Mouse (Mus musculus) stomach, postnatal 0 days (tissue): ENCODE measurements around the gene Krt82. TPM values are rescaled to one million over a fixed set of nuclear protein-coding genes. Genes with fewer than 3 reads are reported as not detected.
A peak's percentile ranks its signal among the peaks of the same experiment; 100 is the strongest.

Experiments used
- ATAC-seq: fragments of 200-750 bp; cut with Nextera tagmentation; 2 replicates; pipeline ENCODE4 v1.8.0; 2017; ENCODE audit not compliant: low FRiP score, low TSS enrichment
- DNase-seq: peaks from one replicate; pipeline ENCODE4 v3.0.0-alpha.2; 2016; ENCODE audit warnings: low spot score
- H3K27ac ChIP-seq: fragments of 300-500 bp; sonication (generic); replicated peaks from 2 replicates; pipeline ENCODE4 v1.5.1; 2014; ENCODE audit warnings: mild to moderate bottlenecking, control low read depth
- H3K27me3 ChIP-seq: fragments of 300-500 bp; sonication (generic); 2 replicates; pipeline ENCODE4 v1.6.1; 2014; ENCODE audit warnings: low read length; ENCODE audit not compliant: control insufficient read depth, insufficient read depth
- H3K36me3 ChIP-seq: fragments of 300-500 bp; sonication (generic); 2 replicates; pipeline ENCODE4 v1.6.1; 2014; ENCODE audit warnings: low read length, mixed read lengths; ENCODE audit not compliant: control insufficient read depth, insufficient read depth
- H3K4me1 ChIP-seq: fragments of 300-500 bp; sonication (generic); replicated peaks from 2 replicates; pipeline ENCODE4 v1.6.1; 2014; ENCODE audit warnings: antibody characterized with exemption; ENCODE audit not compliant: control insufficient read depth, insufficient read depth
- H3K4me2 ChIP-seq: fragments of 300-500 bp; sonication (generic); replicated peaks from 2 replicates; pipeline ENCODE4 v1.6.1; 2014; ENCODE audit warnings: low read depth, mild to moderate bottlenecking, control low read depth, moderate library complexity
- H3K4me3 ChIP-seq: fragments of 300-500 bp; sonication (generic); 2 replicates; pipeline ENCODE4 v1.5.1; 2014; ENCODE audit warnings: low read depth, low read length, control low read depth
- H3K9ac ChIP-seq: fragments of 300-500 bp; sonication (generic); 2 replicates; pipeline ENCODE4 v1.6.1; 2014; ENCODE audit warnings: mild to moderate bottlenecking, low read length, control low read depth, mixed read lengths
- H3K9me3 ChIP-seq: fragments of 300-500 bp; sonication (generic); 2 replicates; pipeline ENCODE4 v1.6.1; 2016; ENCODE audit warnings: low read length; ENCODE audit not compliant: control insufficient read depth
- CTCF ChIP-seq: IDR thresholded peaks from 2 replicates; pipeline ENCODE4 v1.5.1; 2016; ENCODE audit warnings: antibody characterized with exemption, low read depth, mild to moderate bottlenecking, moderate library complexity
- EP300 ChIP-seq: optimal IDR thresholded peaks from 2 replicates; pipeline ENCODE3; 2016; ENCODE audit warnings: antibody characterized with exemption
- WGBS: fragments of 180-500 bp; shearing (Covaris S2); extraction: QIAGEN DNeasy Blood & Tissue Kit; methylation state at CpG from one replicate; pipeline ENCODE4 v1.1.7; 2014; 5-methylcytosine and 5-hydroxymethylcytosine counted together
- polyA plus RNA-seq: library from polyadenylated mRNA; unstranded; fragments of >200 nt; fragmentation: Nextera tagmentation; extraction: Ambion mirVana; gene quantifications from 2 replicates; pipeline ENCODE4 v1.2.1, GENCODE M21; 2015

Gene Krt82
- polyA plus RNA-seq, 1 experiment from 2014 or later: not detected

GRCm38 (mm10) chr15:101552188-101552587 is 1.7 kb upstream of the Krt82 start:
- Histone ChIP-seq H3K9ac (no peak overlapping the region), H3K4me1 (0 out of 2 replicates have a peak, but pooled peaks cover 5% of the 10 kb centered on the region), H3K36me3 (no peaks in the 10 kb centered on the region), H3K27ac (no peak overlapping the region), H3K4me3 (no peak overlapping the region), H3K4me2 (no peak overlapping the region), H3K9me3 (no peaks in the 10 kb centered on the region), H3K27me3 (no peaks in the 10 kb centered on the region)
- no peak for ATAC-seq
- no peak for DNase-seq
- 77% methylated on average over 7 of the region's 8 CpGs for WGBS
- TF ChIP-seq EP300 (no peak), CTCF (no peak)

DNA sequence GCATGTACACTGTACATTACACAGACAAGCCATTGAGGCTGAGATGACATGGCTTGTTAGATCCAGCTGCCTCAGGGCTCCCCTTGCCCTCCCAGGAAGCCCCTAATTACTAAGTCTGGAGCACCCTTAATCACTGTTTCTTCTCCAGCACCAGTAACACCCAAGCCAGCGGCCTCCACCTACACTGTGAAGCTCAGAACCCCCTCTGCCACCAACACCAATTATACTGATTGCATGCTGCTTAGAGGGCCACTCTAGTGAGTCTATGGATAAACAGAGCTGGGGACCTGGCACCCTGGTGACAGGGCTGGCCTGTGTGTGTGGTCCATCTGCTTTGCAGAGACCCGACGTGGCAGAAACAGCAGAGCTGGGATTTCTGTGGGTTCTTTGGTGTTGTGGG is 6.0 kb downstream of the Krt82 start:
- Histone ChIP-seq H3K27ac (no peak overlapping the region), H3K27me3 (no peaks in the 10 kb centered on the region), H3K4me3 (no peak overlapping the region), H3K9me3 (no peaks in the 10 kb centered on the region), H3K4me2 (no peak overlapping the region), H3K36me3 (no peaks in the 10 kb centered on the region), H3K9ac (no peak overlapping the region), H3K4me1 (no peaks in the 10 kb centered on the region)
- TF ChIP-seq EP300 (no peak), CTCF (no peak)
- ATAC-seq (no peak), DNase-seq (no peak)
- WGBS: 59% methylated on average over 3 of the region's 3 CpGs

DNA sequence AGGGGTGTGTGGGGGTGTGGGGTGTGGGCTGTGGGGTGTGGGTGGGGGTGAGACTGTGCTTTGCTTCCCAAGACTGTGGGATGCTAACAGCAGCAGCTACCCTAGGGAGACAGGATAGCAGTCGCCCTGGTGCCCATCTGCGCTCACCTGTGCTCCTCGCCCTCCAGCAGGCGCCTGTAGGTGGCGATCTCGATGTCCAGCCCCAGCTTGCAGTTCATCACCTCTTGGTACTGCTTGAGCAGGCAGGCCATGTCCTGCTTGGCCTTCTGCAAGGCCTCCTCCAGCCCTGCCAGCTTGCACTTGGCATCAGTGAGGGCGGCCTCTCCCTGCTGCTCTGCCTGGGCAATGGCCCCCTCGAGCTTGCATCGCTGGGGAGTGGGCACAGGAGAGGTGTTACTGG is 7.9 kb downstream of the Krt82 start:
- H3K4me2 ChIP-seq: no peak overlapping the region
- TF ChIP-seq CTCF: peak; percentile 49; the same call in 1 of the 2 replicates
- no peak for TF ChIP-seq EP300
- peak; percentile 27 for DNase-seq
- no peaks in the 10 kb centered on the region for H3K4me1 ChIP-seq
- H3K27ac ChIP-seq: no peak overlapping the region
- no peaks in the 10 kb centered on the region for H3K27me3 ChIP-seq
- no peaks in the 10 kb centered on the region for H3K9me3 ChIP-seq
- no peak overlapping the region for H3K4me3 ChIP-seq
- no peak overlapping the region for H3K9ac ChIP-seq
- no peak for ATAC-seq
- no peaks in the 10 kb centered on the region for H3K36me3 ChIP-seq
- 60% methylated on average over 9 of the region's 9 CpGs for WGBS

DNA sequence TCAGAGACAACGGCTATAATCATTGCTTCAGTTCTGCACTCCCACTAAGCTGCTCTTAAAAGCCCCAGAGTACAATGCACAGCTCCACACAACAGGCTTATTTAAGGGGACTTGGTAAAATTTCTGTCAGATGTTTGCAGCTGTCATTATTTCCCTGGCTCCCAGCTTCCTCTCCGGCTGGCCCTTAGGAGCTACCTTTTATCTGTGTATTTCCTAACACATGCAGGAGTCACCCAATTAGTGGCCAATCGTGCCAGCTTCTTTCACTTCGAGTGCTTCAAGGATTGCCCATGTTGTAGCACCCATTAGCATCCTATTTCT is 11.9 kb downstream of the Krt82 start:
- 30% methylated on average over 4 of the region's 4 CpGs for WGBS
- no peaks in the 10 kb centered on the region for H3K27me3 ChIP-seq
- ATAC-seq (no peak), DNase-seq (no peak)
- H3K4me2 ChIP-seq: no peak overlapping the region
- H3K27ac ChIP-seq: no peak overlapping the region
- TF ChIP-seq CTCF (no peak), EP300 (no peak)
- H3K4me1 ChIP-seq: no peaks in the 10 kb centered on the region
- no peaks in the 10 kb centered on the region for H3K9me3 ChIP-seq
- H3K4me3 ChIP-seq: no peak overlapping the region
- no peaks in the 10 kb centered on the region for H3K36me3 ChIP-seq
- no peak overlapping the region for H3K9ac ChIP-seq

DNA sequence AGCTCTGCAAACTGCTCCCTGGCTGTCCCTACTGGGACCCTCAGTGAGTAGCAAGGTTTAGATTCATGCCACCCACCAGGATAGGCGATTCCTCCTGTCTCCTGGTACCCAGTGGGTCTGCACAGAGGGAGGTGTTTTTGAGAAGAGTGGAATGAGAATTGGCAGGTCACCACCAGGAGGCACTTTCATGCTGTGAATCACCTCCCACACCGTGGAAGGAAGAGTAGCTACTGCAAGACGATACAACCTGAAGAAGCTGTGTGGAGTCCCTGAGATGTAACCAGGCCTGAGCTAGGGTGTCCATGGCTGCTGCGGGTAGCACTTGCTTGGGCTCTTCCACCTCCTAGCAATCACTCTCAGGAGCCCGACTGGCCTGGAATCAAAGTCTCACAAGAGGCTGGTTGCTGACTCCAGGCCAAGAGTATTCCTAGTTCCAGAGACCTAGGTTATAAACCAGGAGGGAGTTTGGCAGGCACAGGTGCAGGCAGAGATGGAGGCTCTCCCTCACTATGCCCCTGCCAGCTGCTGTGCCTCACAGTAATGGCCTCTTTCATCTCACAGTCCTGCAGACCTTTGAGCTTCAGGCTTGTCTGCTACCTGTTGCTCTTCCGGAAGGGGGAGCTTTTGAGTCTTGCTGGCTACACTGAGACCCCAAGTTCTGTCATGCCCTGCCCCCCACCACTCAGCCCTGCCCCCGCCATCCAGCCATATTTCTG is 12.4 kb downstream of the Krt82 start:
- Histone ChIP-seq H3K27me3 (no peaks in the 10 kb centered on the region), H3K4me1 (no peaks in the 10 kb centered on the region), H3K4me3 (no peak overlapping the region), H3K36me3 (no peaks in the 10 kb centered on the region), H3K9me3 (no peaks in the 10 kb centered on the region), H3K4me2 (no peak overlapping the region), H3K9ac (no peak overlapping the region), H3K27ac (no peak overlapping the region)
- WGBS: 24% methylated on average over 7 of the region's 7 CpGs
- ATAC-seq (no peak), DNase-seq (no peak)
- TF ChIP-seq CTCF (peak; percentile 65), EP300 (no peak)

DNA sequence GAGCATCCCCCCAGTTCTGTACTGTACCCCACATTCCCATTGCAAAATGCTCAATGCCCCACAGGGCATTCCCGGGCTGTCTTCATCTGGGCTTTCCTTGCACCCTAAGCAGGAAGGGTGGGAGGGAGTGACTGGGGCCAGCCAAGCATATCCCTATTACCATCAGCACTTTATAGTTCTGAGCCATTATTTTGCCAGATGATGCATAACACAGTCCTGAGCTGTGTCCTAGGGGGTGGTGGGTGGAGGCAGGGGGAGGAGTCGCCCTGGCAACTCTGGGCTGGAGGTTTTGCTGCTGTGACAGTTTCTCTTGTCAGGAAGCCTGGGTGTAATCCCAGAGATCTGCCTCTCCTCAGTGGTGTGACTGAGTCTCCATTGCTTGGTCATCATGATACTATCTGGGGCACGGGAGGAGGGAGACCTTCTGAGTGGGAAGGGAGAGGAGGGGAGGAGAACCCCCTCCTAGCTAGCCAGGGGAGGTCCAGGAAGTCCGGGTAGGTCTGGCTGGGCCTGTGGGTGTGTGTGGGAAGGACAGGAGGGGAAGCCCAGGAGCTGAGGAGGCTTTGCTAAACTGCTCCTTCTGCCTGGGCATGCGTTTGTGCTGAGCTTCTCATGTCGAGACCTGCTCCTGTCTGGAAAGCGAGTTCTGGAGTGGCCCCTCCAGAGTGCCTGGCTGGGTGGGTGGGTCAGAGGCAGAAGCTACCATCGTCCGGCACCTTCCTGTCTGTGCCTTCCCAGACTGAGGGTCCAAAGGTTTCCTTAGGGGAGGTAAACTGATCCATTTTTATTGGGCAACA is 14.2 kb downstream of the Krt82 start:
- Histone ChIP-seq H3K9ac (no peak overlapping the region), H3K27me3 (no peaks in the 10 kb centered on the region), H3K4me3 (no peak overlapping the region), H3K36me3 (no peaks in the 10 kb centered on the region), H3K27ac (peak overlapping the region; percentile 40; the same call in 1 of the 2 replicates), H3K9me3 (no peaks in the 10 kb centered on the region), H3K4me1 (no peaks in the 10 kb centered on the region), H3K4me2 (no peak overlapping the region)
- ATAC-seq: peak; percentile 38; the same call in 1 of the 2 replicates
- no peak for DNase-seq
- WGBS: 48% methylated on average over 9 of the region's 9 CpGs
- no peak for TF ChIP-seq CTCF
- no peak for TF ChIP-seq EP300
